Mouse (Mus musculus): Measurements from ENCODE around the gene Fkbp1b. TPM values are rescaled to one million over a fixed set of nuclear protein-coding genes. Genes with fewer than 3 reads are reported as not detected.
"Not testable (repeated sequence)": the region's sequence is repeated elsewhere in the genome, so short reads cannot be mapped to it uniquely, and the experiment has no call there.

The Fkbp1b gene
- polyA plus RNA-seq, 1 experiment from 2014 or later = 13.7 TPM

DNA sequence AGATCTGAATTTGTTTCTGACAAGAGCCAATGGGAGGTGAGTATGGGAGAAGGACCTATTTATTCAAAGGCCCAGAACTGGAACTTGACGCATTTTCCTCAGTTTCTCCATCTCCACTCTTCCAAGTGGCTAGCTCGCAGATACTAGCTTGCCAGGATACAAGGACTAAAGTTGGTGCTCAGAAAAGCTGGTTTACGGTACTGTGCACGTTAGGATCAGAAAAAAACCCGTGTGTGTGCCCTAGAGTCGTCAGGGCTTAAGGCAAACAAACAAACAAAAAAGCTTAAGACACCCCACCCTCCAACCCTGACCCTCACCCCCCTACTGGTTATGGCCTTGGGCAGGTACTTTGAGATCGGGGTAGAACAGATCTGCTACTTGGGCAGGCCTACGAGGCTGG is 1.1 kb upstream of the Fkbp1b start:
- Histone ChIP-seq H3K27me3 (peaks cover 27% of the 10 kb centered on the region), H3K27ac (replicated peaks) (no peak overlapping the region), H3K36me3 (no peaks in the 10 kb centered on the region), H3K9me3 (no peaks in the 10 kb centered on the region), H3K4me3 (no peak overlapping the region), H3K9ac (replicated peaks) (no peak overlapping the region), H3K4me2 (replicated peaks) (no peak overlapping the region), H3K4me1 (peaks cover 16% of the 10 kb centered on the region)
- ATAC-seq (ENCODE audit: low FRiP score, low read depth) = no peak
- 85% methylated on average over 8 of the region's 8 CpGs for WGBS

DNA sequence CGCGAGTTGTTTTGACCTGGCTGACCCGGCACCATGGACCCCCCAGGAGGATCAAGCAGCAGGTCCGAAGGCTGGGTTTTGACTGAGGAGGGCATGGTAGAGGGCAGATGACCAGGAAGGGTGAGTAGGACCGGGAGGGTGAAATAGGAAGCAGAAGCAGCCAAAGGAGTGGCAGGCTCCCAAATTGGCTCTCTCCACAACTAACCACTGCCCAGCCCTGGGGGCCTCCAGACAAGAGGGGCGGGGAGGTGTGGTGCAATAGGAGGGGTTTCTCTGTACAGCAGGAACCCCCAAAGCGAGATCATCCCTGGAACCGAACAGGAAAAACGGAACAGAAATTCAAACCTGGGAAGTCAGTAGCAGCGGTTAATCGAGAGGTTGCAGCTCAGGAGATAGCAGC is 650 bp downstream of the Fkbp1b start:
- Histone ChIP-seq H3K4me1 (peaks cover 16% of the 10 kb centered on the region), H3K4me3 (peak overlapping the region; percentile 80), H3K9me3 (no peaks in the 10 kb centered on the region), H3K27me3 (peaks cover 27% of the 10 kb centered on the region), H3K9ac (replicated peaks) (peak overlapping the region; percentile 69), H3K27ac (replicated peaks) (no peak overlapping the region), H3K4me2 (replicated peaks) (peak overlapping the region; percentile 81), H3K36me3 (no peaks in the 10 kb centered on the region)
- no peak for ATAC-seq (ENCODE audit: low FRiP score, low read depth)
- 1% methylated on average over 11 of the region's 11 CpGs for WGBS

DNA sequence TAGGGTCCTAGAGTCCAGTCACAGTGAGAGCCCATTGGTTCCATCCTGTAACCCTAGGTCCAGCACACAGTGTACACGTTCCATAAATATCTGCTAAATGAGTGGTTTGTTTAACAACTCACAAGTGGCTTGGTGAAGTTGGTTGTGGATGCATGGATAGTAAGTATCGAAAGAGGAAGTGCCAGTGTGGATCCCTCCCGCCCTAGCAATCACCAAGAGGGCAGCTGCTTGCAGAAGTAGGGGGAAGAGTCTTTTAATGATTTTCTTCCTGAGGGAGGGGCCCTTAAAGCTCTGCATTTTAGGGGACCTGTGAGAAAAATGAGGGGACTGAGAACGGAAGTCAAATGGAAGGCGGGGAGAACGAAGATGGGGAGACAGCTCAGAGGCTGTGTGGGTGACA is 1.4 kb downstream of the Fkbp1b start:
- Histone ChIP-seq H3K4me2 (replicated peaks) (no peak overlapping the region), H3K4me3 (no peak overlapping the region), H3K36me3 (no peaks in the 10 kb centered on the region), H3K9me3 (no peaks in the 10 kb centered on the region), H3K9ac (replicated peaks) (no peak overlapping the region), H3K4me1 (peaks cover 16% of the 10 kb centered on the region), H3K27ac (replicated peaks) (no peak overlapping the region), H3K27me3 (peaks cover 27% of the 10 kb centered on the region)
- WGBS = 58% methylated on average over 6 of the region's 6 CpGs
- no peak for ATAC-seq (ENCODE audit: low FRiP score, low read depth)

GRCm38 (mm10) chr12:4836959-4837358 is 4.4 kb downstream of the Fkbp1b start:
- no peak overlapping the region for H3K27ac ChIP-seq (replicated peaks)
- H3K27me3 ChIP-seq = peaks cover 20% of the 10 kb centered on the region
- no peak overlapping the region for H3K4me3 ChIP-seq
- no peaks in the 10 kb centered on the region for H3K36me3 ChIP-seq
- no peaks in the 10 kb centered on the region for H3K9me3 ChIP-seq
- peaks cover 5% of the 10 kb centered on the region; the same call in 1 of the 2 replicates for H3K4me1 ChIP-seq
- 60% methylated on average over 4 of the region's 4 CpGs for WGBS
- ATAC-seq (ENCODE audit: low FRiP score, low read depth) = no peak
- H3K9ac ChIP-seq (replicated peaks) = no peak overlapping the region
- no peak overlapping the region for H3K4me2 ChIP-seq (replicated peaks)

DNA sequence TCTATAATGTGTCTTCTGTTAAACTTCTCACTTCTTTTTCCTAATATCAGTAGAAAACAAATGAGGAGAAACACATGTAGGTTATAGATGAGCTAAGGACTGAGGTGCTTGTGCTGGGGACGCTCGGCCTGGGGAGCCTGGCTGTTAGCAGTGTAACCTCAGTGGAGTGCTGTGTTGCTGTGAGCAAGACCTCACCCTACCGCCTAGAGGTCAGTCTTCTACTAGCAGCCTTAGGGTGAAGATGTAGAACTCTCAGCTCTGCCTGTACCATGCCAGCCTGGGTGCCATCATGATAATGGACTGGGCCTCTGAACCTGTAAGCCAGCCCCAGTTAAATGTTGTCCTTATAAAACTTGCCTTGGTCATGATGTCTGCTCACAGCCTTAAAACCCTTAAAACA is 14.1 kb downstream of the Fkbp1b start:
- H3K9me3 ChIP-seq = no peaks in the 10 kb centered on the region
- ATAC-seq (ENCODE audit: low FRiP score, low read depth) = no peak
- H3K36me3 ChIP-seq = peaks cover 58% of the 10 kb centered on the region

GRCm38 (mm10) chr12:4817361-4818101 is 23.9 kb downstream of the Fkbp1b start, which contains the start of gene Sf3b6:
Gene Sf3b6 (plus strand): TSS chr12:4817544.
- Histone ChIP-seq H3K9me3 (no peaks in the 10 kb centered on the region), H3K4me2 (replicated peaks) (peak within 1 kb of the TSS; percentile 93), H3K4me1 (peaks cover 17% of the 10 kb centered on the region), H3K27ac (replicated peaks) (peak within 1 kb of the TSS; percentile 83), H3K36me3 (peaks cover 18% of the 10 kb centered on the region), H3K4me3 (peak within 1 kb of the TSS; percentile 87), H3K9ac (replicated peaks) (peak within 1 kb of the TSS; percentile 65), H3K27me3 (no peaks in the 10 kb centered on the region; the same call in 1 of the 2 replicates)
- WGBS = under 1% methylated on average over 49 of the region's 49 CpGs
- peak; percentile 99 for ATAC-seq (ENCODE audit: low FRiP score, low read depth)

More for the DNA sequence above, 14.1 kb downstream of the Fkbp1b start:
- no peak overlapping the region for H3K4me2 ChIP-seq (replicated peaks)
- no peak overlapping the region for H3K4me3 ChIP-seq
- H3K9ac ChIP-seq (replicated peaks) = no peak overlapping the region
- no peak overlapping the region for H3K27ac ChIP-seq (replicated peaks)
- H3K27me3 ChIP-seq = no peaks in the 10 kb centered on the region
- 76% methylated on average over 3 of the region's 3 CpGs for WGBS
- H3K4me1 ChIP-seq = no peaks in the 10 kb centered on the region

DNA sequence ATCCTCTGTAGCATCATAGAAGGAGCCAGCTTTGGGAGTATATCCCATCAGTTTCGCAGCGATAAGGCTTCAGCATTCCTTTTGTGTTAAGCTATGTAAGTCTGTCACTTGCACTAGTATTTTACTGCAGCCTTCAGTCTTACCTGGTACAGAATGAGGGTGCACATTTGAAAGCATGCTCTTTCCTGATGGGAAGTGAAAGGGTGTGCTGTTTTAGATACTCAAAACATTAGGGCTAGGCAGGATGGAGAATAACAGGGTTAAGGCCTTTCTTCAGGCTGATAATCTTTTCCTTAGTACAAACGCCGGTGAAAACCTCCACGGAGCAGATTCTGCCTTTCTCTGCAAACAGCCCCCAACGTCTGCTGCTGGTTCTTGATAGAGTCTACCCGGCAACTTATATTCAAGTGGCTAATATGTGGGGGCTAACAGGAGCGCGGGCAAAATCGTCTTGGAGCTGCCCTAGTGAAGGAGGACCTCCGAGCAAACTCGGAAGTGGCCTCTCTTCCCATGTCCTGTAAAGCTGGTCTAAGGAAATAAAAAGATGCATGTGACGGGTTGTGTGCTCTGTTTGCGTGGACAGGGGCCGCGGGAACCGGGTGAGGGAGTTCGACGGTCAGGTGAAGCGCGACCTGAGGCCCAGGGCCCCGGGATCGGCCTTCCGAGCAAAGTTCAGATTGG is 24.6 kb downstream of the Fkbp1b start:
- Histone ChIP-seq H3K4me1 (peaks cover 17% of the 10 kb centered on the region), H3K27me3 (no peaks in the 10 kb centered on the region; the same call in 1 of the 2 replicates), H3K9ac (replicated peaks) (peak overlapping the region; percentile 65), H3K4me3 (peak overlapping the region; percentile 87), H3K9me3 (no peaks in the 10 kb centered on the region), H3K36me3 (peaks cover 13% of the 10 kb centered on the region), H3K27ac (replicated peaks) (peak overlapping the region; percentile 83), H3K4me2 (replicated peaks) (peak overlapping the region; percentile 93)
- 10% methylated on average over 24 of the region's 24 CpGs for WGBS
- ATAC-seq (ENCODE audit: low FRiP score, low read depth) = peak; percentile 81

GRCm38 (mm10) chr12:4813636-4814035 is 27.8 kb downstream of the Fkbp1b start:
- ATAC-seq (ENCODE audit: low FRiP score, low read depth) = no peak
- 91% methylated on average over 4 of the region's 4 CpGs for WGBS

DNA sequence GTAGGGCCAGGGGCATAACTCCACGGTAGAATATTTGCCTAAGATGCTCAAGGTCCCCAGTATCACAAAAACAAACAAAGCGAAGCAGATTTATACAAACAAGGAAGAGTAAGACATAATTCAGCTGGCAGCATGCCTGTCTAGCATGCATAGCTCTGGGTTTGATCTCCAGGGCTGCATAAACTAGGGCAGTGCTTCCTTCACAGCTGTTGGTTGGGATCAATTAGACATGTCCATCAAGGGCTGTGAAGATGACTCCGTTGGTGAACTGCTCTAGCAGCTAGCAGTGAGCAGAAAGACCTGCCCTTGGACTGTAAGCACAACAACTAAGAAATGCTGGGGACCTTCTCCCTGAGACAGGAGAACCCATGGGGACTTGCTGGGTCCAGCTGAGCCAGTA is 29.7 kb downstream of the Fkbp1b start:
- H3K4me1 ChIP-seq = peaks cover 3% of the 10 kb centered on the region
- WGBS = 68% methylated on average over 3 of the region's 3 CpGs
- H3K36me3 ChIP-seq = no peaks in the 10 kb centered on the region
- no peak overlapping the region for H3K4me3 ChIP-seq
- no peaks in the 10 kb centered on the region; the same call in 1 of the 2 replicates for H3K27me3 ChIP-seq
- no peak for ATAC-seq (ENCODE audit: low FRiP score, low read depth)
- H3K4me2 ChIP-seq (replicated peaks) = no peak overlapping the region
- H3K27ac ChIP-seq (replicated peaks) = no peak overlapping the region
- H3K9ac ChIP-seq (replicated peaks) = no peak overlapping the region
- no peaks in the 10 kb centered on the region for H3K9me3 ChIP-seq

More at GRCm38 (mm10) chr12:4813636-4814035, 27.8 kb downstream of the Fkbp1b start:
- Histone ChIP-seq H3K4me2 (replicated peaks) (no peak overlapping the region), H3K4me1 (peaks cover 13% of the 10 kb centered on the region), H3K27me3 (no peaks in the 10 kb centered on the region; the same call in 1 of the 2 replicates), H3K9me3 (no peaks in the 10 kb centered on the region), H3K9ac (replicated peaks) (no peak overlapping the region), H3K4me3 (no peak overlapping the region), H3K36me3 (no peaks in the 10 kb centered on the region), H3K27ac (replicated peaks) (no peak overlapping the region)

- Histone ChIP-seq H3K9me3 (no peaks in the 10 kb centered on the region), H3K27ac (replicated peaks) (no peak overlapping the region), H3K36me3 (no peaks in the 10 kb centered on the region), H3K27me3 (no peaks in the 10 kb centered on the region; the same call in 1 of the 2 replicates), H3K4me2 (replicated peaks) (no peak overlapping the region), H3K4me1 (no peaks in the 10 kb centered on the region), H3K9ac (replicated peaks) (no peak overlapping the region), H3K4me3 (no peak overlapping the region)
- no peak for ATAC-seq (ENCODE audit: low FRiP score, low read depth)
- 81% methylated on average over 4 of the region's 4 CpGs for WGBS
Observed at GRCm38 (mm10) chr12:4811036-4811435, 30.4 kb downstream of the Fkbp1b start.

DNA sequence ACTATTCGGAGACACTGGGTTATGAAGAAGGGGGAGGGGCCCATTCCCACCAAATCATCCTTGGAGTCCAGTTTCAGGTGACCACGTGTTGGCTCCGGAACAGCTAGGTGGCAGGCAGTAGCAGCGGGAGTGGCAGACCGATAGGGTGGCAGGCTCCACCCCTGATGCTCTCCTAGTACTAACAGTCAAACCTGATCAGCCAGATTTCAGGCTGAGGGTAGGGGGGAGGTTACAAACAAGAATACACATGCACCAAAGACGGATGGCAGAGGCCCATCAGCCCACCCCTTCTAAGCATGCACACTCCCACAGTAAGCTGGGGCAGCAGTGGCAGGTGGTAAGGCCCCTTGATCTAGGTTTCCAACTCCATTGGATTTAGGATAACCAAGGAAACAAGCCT is 43.9 kb downstream of the Fkbp1b start:
- not testable (repeated sequence) for H3K4me1 ChIP-seq; ATAC-seq (ENCODE audit: low FRiP score, low read depth); H3K27me3 ChIP-seq; H3K9me3 ChIP-seq; H3K27ac ChIP-seq (replicated peaks); H3K36me3 ChIP-seq; H3K4me2 ChIP-seq (replicated peaks); H3K9ac ChIP-seq (replicated peaks); H3K4me3 ChIP-seq
- WGBS = 81% methylated on average over 6 of the region's 6 CpGs

DNA sequence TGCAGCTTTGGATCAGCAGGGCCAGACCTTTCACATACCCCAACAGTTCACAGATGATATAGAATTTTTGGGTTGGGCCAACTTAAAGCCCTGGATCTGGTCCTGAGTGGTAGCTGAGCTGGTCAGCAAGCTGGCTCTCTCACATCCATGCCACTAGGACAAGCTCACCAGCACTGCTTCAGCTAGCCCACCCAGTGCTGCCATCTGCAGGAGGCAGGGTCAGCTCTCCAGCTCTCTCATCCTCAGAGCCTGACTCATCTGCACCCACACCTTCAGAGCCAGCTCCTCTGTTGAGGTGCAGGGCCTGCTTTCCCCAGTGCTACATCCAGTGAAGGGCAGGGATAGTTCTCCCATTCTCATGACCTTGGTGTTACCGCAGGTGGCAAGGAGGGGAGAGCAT is 47.7 kb downstream of the Fkbp1b start:
- Histone ChIP-seq H3K27ac (replicated peaks) (no peak overlapping the region), H3K9me3 (no peaks in the 10 kb centered on the region), H3K36me3 (no peaks in the 10 kb centered on the region), H3K4me2 (replicated peaks) (no peak overlapping the region), H3K27me3 (no peaks in the 10 kb centered on the region), H3K4me3 (no peak overlapping the region), H3K4me1 (no peaks in the 10 kb centered on the region), H3K9ac (replicated peaks) (no peak overlapping the region)
- ATAC-seq (ENCODE audit: low FRiP score, low read depth) = no peak
- 71% methylated on average over 1 of the region's 1 CpGs for WGBS
